Mouse (Mus musculus): Measurements from ENCODE around the gene Cage1. TPM values are rescaled to one million over a fixed set of nuclear protein-coding genes. Genes with fewer than 3 reads are reported as not detected.

Cage1 gene
- total RNA-seq, 2 experiments from 2014 or later, result 2.3 to 2.4 TPM

DNA sequence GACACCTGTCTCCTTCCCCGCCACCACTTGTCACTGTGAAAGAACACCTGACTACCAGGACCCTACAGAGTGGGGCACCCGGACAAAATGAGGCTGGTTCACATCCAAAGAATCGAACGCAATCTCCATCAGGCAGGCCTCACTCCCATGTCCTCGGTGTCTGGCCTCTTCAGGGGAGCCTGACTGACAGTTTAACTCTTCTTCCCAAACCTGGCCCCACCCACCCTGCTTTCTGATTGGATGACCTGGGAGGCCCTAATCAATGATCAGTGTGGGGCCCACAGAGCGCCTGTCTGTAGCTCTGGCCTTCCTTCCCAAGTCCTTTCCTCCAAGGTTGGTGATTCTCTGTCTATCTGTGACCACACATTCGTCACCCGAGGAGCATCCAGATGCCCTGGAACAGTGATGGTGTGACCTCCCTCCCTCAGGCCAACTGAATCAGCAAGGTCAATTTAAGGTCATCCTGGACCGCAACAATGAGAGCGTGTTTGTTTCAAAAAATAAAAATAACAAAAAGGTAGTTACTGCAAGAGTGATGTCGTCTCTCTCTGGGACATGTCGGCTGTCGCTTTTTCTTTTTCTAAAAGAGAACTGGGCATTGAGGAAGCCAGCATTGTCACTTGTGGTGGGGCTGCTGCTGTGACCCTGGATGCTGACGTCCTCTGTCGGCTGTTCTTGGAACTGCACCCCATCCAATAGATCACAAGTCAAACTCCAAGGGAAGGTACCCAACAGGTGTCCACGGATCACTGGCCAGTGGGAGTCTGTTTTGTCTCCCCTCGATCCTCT lies 71.5 kb downstream of the Cage1 start:
- no peak for DNase-seq

DNA sequence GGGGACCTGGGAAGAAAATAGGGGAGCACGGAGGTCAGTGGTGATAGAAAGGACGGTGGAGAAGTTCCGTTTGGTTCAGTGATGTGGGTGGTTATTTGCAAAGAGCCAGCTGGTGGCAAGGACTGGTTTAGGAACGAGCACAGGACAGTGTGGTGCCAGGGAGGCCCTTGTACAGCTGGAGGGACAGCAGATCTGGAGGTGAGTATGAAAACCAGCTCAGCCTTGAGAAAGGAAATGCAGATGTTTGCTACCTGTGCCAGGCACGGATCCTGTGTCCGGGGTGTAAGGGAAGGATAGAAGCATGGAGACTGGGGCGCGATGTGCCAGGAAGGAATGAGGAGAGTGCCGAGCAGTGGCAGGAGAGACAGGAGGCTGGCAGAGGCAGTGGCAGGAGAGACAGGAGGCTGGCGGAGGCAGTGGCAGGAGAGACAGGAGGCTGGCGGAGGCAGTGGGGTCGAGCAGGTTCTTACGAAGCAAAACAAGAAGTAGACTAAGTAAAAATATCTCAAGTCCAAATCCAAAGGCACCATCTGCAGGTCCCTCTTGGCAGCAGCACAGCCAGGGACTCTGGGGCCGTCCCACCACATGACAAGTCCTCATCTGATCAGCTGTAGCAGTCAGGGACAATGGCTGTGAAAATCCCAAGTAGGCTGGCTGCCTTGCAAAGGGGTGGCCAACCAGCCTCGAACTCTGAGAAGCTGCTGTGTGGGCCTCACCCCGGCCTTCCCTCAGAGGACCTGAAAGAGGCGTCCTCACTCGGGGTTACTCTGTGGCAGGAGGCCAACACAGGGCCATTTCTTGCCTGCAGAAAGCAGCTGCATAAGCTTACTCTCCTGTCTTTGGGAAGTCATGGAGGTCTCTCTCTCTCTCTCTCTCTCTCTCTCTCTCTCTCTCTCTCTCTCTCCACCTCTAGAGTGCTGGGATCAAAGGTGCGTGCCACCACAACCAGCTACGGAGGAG lies 72.5 kb downstream of the Cage1 start:
- DNase-seq, result no peak

DNA sequence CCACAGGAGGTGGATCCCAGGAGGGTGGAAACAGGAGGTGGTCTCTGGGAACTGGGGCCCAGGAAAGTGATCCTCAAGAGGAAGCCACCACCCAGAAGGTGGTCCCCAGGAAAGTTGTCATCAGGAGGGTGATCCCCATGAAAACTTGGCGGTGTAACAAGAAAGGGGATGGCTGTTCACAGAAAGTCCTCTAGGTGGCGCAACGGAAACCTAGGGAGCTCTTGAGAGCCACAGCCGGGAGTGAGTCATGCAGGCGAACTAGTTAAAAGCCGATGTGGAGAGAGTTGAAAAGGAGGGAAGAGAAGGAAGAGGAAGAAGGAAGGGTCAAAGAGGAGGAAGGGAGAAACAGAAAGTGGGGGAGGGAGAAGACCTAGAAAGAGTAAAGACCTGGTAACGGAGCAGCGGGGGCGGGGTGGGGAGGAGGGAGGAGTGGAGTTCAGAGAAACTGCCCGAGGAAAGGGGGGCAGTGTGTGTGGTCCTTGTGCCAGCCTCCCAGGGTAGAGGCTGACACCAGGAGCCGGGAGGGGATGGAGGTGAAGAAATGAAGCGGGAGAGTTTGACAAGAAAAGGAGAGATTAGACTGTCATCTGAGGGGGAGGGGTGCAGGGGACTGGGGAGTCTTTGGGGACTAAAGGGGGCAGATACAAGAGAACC lies 73.4 kb downstream of the Cage1 start:
- peak; percentile 83 to 89 for DNase-seq

DNA sequence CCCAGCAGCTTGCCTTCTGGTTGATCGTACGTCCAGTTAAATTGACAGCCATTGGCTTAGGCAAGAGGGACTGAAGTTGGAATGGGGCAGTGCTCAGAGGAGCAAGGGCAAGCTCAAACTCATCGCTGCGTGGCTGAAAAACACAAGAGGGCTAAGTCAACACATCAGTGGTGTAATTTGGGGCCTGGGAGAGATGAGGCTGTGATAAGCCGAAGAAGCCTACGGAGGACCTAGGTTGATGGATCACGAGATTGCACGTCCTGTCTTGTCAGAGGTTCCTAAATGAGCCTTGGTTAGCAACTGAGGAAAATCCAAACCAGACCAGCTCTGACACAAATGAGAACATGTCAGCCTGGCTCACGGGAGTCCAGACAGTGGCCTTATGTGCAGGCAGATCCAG lies 74.3 kb downstream of the Cage1 start:
- DNase-seq, result no peak

DNA sequence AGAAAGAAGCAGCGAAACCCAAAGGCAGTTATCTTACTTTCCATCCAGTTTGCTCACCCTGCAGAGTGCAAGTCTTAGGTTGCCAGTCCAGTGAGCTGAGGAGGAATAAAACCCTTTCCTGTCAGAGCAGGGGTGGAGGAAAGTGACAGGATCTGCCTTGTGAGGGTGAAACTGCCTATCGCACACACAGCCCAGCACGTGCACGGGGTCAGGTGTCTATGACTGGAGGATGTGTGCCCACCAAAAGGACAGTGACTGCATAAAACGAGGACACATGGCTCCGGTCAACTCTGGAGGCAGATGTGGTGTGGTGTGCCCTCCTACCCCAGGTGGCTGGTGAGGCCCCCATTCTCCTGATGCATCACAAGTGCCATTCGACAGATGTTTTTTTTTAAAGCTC lies 76.9 kb downstream of the Cage1 start:
- DNase-seq, result no peak

DNA sequence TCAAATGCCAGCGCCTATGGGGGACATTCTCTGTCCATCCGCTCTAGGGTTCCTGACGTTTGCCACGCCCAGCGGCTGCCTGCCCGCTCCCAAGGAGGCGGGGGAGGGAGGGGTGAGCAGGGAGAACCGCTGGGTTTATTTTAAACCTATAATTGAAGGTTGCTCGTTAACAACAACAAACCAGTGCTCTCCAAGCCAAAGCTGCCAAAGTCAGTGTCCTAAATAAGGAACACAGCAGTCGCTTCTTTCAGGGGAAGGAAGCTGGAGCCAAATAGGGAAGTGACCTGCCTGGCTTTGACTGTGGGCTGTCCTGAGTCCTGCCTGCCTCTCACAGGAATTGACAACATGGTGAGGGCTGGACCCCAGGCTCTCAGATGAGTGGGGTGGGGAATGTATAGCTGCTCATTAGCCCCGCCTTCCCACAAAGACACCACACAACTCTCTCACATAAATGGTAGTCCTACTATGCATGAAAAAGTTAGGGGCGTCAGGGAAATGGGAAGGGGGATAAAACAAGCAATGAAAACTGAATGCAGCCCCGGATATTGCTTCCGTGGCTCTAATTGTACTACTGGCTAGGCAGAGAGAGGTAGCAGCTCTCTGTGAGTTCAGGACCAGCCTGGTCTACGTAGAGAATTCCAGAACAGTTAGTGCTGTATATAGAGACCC lies 77.5 kb downstream of the Cage1 start:
- DNase-seq, result peak; percentile 63 to 78

DNA sequence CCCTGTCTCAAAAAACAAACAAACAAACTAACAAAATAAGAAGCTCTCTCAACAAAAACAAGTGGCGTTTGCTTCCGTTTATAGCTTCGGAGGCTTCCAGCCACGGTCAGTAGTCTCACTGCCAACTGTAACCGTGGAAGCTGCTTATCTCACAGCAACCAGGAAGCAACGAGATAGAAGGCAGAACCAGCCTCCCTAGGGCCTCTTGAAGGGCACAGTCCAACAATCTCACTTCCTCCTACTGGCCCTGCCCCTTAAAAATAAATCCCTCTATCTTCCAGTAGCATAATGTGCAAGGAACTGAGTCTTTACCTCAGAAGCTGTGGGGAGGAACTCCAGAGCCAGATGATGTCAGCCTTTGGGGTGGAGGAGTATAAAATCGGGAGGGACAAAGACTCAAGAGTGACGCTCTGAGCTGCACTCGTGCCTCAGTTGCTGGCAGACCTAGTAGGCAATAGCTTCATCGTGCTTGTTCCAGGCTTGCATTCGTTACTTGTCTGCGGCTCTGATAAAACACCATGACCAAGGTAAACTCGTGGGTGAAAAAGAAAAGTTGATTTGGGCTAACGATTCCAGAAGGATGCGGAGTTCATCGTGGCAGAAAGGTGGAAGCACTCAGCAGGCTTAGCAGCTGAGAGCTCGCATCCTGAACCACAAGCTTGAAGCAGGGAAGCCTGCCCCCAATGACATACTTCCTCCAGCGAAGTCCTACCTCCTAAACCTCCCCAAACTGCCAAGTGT lies 78.2 kb downstream of the Cage1 start:
- peak in 1 of 2 experiments; percentile 58 for DNase-seq

Small RNAs within 50 kb of the gene (microRNA-seq; reads per million reads assigned to microRNA genes)
- gene Gm27387, result 0 reads per million in 2 experiments

Other genes with a start within 250 kb of the Cage1 start
- gene Ssr1, start 42.9 kb downstream of the Cage1 start, total RNA-seq (2021), result 10 to 100 TPM; 41.4 to 43.0 TPM
- 10 to 100 TPM in 1 of 2 experiments, 1 to 10 TPM in 1; 7.3 to 10.2 TPM for gene Riok1, start 74 bp downstream of the Cage1 start, total RNA-seq (2021)
- 100 to 1,000 TPM; 526 to 592 TPM for gene Dsp, start 114.2 kb upstream of the Cage1 start, total RNA-seq (2021)
- gene Snrnp48, start 167.9 kb upstream of the Cage1 start, total RNA-seq (2021), result 10 to 100 TPM; 10.0 to 10.2 TPM

Data from heart, adult 18-20 months (tissue).